Mouse (Mus musculus): ENCODE data around the gene Cdk19.

Gene Cdk19

DNA sequence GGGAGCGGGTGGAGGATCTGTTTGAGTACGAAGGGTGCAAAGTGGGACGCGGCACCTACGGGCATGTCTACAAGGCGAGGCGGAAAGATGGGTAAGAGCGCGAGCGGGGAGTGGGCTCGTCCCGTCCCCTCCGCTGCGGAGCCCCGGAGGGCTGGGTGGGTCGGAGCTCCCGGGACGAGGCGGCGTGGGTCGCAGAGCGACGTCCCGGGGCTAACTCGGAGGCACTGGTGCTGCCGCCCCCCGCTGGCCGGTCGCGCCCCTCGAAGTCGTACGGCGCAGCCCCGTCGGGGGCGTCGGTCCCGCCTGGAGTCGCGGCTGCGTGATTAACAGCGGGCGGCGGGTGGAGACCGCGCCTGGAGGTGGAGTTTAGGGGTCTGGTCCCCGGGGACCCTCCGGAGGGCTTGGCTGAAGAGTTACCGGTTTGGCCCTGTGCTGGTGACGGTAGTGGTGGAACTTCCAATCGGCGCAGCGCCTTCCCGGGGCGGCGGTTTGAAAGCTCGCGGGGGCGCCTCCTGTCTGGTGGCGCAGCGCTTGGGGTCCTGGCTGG is 10.3 kb downstream of the Cdk19 start:
- DNase-seq = peak; percentile 41

DNA sequence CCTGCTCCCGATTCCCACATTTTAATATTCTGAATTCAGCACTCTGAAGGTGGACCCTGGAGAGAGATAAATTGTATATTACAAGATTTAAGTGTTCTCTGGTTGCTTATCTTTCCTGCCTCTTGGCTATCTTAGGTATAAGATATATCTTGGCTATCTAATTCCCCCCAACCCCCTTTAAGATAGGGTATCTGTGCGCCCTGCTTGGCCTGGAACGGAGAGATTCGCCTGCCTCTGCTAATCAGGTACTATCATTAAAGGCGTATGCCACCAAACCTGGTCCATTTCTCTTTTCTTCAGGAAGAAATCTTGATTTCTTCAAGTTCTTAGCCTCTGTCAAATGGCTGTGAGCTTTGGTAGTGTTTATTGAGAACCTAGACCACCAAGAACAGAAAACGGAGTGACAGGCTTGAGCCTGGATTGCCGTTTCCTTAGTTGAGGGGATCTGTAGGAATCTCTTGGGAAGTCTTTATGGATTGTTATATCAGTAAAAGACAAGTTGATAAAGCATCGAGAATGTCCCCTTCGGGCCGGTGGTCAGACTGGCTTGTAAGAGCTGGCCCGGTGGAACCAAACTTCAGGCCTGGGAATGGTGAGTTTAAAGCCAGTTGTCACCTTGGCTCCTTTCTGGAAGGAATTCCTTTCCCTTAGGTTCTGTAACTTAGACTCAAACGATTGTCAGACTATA is 11.0 kb downstream of the Cdk19 start:
- DNase-seq = no peak

- DNase-seq = no peak
Measured at GRCm38 (mm10) chr10:40351156-40351555, 11.8 kb downstream of the Cdk19 start.

DNA sequence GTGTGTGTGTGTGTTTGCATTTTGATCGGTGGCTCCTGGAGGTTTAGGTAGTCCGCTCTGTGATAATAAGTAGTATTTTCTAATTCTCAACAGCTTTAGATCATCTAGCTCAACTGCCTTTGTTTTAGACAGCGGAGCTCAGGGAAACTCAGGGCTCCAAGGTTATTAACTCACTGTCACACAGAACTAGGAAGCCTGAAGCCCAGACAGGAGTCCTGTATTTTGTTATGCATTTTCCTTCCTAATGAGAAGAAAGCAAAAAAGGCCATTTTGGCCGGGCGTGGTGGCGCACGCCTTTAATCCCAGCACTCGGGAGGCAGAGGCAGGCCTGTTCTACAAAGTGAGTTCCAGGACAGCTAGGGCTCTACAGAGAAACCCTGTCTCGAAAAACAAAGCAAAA is 14.7 kb downstream of the Cdk19 start:
- DNase-seq = no peak

DNA sequence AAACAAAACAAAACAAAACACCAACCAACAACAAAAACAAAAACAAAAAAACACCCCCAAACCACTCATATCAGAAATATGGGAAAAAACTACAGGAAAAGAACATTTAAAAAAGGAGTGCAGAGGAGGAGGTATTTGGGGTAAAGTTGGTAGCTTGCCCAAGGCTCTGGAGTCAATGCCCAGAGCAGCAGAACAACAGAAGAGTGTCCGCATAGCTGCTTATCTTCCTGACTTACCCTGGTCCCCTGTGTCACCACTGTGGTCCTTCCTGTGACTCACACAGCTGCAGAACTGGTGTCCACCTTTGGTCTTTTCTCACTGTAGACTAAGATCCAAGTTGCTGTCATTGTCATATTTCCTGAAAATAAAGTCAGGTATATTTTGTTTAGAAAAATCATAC is 15.2 kb downstream of the Cdk19 start:
- DNase-seq = no peak

GRCm38 (mm10) chr10:40358166-40358565 is 18.8 kb downstream of the Cdk19 start:
- DNase-seq = peak; percentile 6

- DNase-seq = no peak
Measured at GRCm38 (mm10) chr10:40359131-40359530, 19.8 kb downstream of the Cdk19 start.

DNA sequence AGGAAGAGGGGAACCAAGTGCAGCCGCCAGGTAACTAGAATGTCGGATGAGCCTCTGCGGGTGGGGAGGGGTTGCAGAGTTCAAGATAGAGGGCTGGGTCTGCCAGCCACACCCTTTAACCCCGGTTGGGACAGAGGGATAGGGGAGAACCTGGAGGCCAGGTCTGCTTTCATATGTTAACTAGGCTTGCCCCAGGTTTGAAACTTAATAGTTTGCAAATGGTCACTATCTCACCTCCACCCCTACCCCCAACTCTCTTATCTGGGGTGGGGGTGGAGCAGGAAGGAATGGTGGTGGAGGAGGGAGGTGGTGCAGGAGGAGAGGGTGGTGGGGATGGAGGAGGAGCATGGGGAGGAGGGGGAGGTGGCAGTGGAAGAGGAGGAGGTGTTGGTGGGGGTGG is 23.6 kb downstream of the Cdk19 start:
- DNase-seq = no peak

- no peak for DNase-seq
Measured at GRCm38 (mm10) chr10:40364642-40365361, 25.4 kb downstream of the Cdk19 start.

DNA sequence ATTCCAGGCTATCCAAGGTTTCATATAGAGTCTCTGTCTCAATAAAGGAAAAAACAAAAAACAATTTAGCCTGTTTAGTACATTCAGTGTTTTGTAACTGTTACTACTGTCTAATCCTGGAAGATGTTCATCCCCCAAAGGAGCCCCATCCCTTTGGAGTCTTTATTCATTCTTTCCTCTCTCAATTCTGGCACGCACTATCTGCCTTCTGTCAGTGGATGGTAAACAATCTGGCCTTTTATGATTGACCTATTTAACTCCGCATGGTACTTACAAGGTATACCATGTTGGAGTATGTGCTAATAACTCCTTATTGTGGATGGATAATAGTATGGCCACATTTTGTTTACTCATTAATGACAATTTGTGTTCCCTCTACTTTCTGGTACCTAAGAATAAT is 26.6 kb downstream of the Cdk19 start:
- DNase-seq = no peak

- no peak for DNase-seq
Measured at GRCm38 (mm10) chr10:40368516-40368915, 29.2 kb downstream of the Cdk19 start.

GRCm38 (mm10) chr10:40370156-40370555 is 30.8 kb downstream of the Cdk19 start:
- DNase-seq = peak; percentile 17

DNA sequence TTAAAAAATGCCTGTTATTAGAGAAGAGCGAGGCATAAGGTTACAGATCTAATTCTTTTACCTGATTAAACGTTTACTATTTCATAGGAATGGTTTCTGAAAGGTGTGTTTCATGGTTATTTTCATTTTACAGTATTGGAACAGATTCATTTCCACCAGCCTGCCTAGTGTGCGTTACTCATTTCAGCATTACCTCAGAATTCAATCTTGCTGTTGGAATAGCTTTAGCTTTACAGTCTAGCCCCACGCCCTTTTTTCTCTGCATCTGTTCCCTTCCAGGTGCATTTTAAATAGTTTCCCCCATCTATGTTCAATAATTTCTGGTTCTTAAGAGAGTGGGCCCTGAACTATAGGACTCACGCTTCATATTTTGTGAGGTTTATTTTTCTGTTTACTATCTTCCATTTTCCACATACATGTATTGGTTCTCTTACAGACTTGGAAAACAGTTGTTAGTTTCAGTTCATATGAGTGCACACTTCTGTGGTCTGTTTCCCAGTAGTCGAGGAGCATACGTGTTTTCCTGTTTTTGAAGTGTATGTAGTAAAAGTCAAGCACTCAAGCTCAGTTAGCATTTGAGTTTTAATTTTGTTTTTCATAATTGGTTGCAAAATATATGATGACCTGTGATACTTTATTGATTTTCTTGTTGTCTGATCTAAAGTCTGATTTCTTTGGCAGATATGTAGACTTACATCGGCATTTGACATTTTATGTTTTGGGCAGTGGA is 32.0 kb downstream of the Cdk19 start:
- DNase-seq = no peak

- no peak for DNase-seq
Measured at GRCm38 (mm10) chr10:40371914-40372675, 32.7 kb downstream of the Cdk19 start.

DNA sequence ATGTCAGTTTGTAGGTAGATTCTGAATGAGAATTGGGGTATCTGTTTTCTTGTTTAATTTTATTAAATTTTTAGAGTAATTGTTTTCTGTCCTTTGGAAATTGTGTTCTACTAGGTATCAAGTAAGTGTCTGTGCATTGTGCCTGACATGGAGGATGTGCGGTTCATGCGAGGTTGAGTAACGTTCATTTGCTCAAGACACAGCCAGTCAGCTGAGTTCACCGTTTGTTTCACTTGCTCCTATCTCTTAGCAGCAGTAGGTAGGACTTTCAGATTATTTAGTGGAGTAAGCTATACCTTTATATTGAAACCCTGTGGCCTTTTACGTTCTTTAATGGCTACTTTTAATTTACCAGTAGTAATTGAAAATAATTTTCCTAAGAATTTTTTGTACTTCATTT is 34.4 kb downstream of the Cdk19 start:
- DNase-seq = no peak

DNA sequence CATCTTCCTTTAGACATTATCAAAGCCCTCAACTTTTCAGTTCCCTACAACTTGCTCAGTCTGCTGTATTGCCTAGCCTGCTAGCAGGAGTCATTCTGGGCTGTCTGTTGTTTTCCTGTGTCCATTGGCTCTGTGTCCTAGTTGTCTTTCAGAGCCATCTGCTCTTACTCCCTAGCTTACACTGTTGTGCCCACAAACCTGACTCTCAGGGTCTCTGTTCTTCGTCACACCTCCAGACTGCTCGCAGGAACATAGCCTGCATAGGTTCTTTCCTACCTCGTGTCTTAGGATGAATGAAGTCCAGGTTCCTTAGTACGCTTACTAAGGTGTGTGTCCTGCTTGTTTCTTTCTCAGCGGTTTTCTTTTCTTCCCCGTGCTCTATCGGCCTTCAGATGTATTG is 35.5 kb downstream of the Cdk19 start:
- no peak for DNase-seq

DNA sequence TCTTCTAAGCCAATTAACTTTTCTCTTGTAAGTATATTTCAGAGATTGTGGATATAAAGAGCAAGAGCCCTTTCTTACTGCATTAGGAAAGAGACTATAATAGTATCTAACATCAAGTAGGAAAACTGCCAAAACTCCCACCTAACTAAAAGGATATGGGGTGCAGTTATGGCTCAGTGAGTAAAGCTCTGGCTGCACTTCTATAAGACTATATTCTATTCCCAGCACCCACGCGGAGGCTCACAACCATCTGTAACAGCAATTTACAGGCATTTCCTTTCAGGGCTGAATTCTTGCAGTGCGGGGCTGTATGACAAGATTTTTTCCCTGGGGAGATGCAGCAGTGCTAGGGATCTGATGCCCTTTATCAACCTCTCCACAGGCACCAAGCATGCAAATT is 36.9 kb downstream of the Cdk19 start:
- DNase-seq = no peak

DNA sequence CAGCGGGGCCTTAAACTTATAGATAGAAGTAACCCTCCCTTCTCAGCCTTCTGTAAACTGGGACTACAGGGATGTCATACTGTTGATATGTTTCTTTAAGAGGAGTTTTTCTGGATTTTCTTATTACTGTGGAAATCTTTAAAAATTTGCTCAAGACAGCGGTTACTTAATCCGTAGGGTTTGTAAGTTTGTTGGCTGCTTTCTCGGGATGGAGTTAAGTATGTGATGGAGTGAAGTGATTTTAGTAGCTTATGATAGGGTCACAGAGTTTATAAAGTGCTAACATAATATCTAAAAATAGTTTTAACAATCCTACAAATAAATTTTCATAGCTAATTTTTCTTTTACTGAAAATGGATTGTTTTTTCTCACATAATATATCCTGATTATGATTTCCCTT is 38.9 kb downstream of the Cdk19 start:
- no peak for DNase-seq

GRCm38 (mm10) chr10:40379682-40380081 is 40.3 kb downstream of the Cdk19 start:
- DNase-seq = no peak

GRCm38 (mm10) chr10:40385397-40385796 is 46.0 kb downstream of the Cdk19 start:
- no peak for DNase-seq

DNA sequence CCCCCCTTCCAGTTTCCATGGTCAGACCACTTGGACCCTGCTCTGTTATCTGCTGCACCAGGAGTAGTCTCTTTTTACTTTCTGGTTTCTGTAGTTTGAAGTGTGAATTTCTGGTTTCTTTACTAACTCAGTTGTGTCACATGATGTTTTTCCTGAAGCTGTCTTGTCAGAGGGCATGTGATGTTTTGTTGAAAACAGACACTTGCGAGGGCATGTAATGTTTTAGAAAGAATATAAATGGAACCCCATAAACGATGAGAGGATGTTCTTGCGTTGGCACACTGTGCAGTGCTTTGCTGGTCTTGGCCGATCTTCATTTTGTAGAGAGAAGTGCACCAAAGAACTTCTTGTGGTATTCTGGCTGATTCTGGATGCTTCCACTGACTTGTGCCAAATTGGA is 46.8 kb downstream of the Cdk19 start:
- DNase-seq = no peak

GRCm38 (mm10) chr10:40393447-40394143 is 54.2 kb downstream of the Cdk19 start:
- no peak for DNase-seq

All from kidney, adult 9 months (tissue).